Mouse (Mus musculus) c-Kit-negative CD71-positive TER-119-positive erythroid progenitor cells, embryonic 14.5 days (primary cell): ENCODE measurements around the gene Pmp22.
A peak's percentile ranks its signal among the peaks of the same experiment; 100 is the strongest.

Source experiments
- DNase-seq: peaks from one replicate; pipeline ENCODE4 v3.0.0-alpha.2; 2013; ENCODE audit warnings: low read depth, low spot score

Gene Pmp22

DNA sequence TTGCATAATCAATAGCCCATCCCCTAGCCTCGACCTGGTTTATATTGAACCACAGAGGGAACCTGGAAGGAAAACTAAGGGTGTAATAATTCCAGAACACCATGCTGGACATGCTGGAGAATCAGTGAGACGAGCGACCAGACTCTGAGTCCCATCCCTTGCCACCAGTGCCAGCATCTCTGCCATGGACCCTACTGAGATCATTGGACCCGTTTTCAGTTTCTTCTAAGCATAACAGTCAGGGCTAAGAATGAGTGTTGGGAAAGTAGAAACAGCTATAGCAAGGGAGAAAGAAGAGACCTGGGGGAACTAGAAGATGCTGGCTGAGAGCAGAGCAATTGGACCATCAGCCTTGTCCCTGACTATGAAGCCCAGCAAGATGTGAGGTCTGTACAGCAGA is 1.3 kb upstream of the Pmp22 start:
- no peak for DNase-seq

GRCm38 (mm10) chr11:63129375-63129774 is 593 bp downstream of the Pmp22 start:
- DNase-seq: no peak

- DNase-seq: no peak
Measured at GRCm38 (mm10) chr11:63129840-63130239, 1.1 kb downstream of the Pmp22 start.

DNA sequence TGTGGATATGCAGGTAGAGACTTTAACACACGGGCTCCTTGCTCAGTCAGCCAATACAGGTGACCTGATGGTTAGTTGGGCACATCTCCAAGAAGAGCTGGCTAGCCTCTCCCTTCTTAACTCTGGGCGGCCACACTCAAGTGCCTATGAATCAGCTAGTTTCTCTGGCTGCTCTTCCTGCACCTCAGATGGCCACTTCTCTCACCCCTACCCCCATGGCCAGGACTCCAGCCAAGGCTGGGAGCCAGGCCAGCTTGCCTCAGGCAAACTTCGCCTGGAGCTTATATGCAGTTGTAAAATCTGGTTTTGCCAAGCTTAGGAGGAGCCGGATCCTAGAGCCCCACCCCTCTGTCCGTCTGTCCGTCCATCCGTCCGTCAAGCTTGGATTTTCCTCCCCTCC is 1.7 kb downstream of the Pmp22 start:
- no peak for DNase-seq

DNA sequence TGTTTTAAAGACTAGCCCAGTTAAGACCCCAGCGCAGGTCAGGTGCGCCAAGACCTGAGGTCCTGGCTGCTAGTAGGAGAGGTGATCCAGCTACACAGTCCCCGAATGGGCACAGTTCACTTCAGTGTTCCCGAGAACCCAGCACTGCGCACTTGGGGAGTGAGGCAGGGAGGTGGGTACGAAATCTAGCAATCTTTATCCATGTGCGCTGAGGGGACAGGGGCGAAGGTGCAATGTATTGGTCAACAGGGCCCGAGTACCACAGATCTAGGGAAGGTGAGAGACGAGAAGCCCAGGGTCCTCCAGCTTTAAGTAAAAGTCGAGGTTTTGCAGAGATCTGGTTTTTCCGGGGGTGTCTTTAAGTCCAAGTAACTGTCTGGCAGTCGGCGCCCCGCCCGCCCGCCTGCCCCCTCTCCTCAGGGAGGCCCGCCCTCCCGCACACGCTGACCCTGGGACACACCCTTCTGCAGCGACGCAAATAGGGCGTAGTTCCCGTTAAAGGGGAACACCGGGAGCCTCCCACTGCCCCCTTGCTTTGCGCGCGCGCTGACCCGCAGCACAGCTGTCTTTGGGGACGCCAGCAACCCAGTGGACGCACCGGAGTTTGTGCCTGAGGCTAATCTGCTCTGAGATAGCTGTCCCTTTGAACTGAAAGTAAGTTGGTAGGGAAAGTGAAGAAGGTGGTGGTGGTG is 2.4 kb downstream of the Pmp22 start:
- no peak for DNase-seq

- no peak for DNase-seq
Measured at GRCm38 (mm10) chr11:63131693-63132040, 2.9 kb downstream of the Pmp22 start.

- DNase-seq: no peak
Measured at GRCm38 (mm10) chr11:63132151-63132500, 3.3 kb downstream of the Pmp22 start.

GRCm38 (mm10) chr11:63132501-63133435 is 4.0 kb downstream of the Pmp22 start:
- DNase-seq: no peak

DNA sequence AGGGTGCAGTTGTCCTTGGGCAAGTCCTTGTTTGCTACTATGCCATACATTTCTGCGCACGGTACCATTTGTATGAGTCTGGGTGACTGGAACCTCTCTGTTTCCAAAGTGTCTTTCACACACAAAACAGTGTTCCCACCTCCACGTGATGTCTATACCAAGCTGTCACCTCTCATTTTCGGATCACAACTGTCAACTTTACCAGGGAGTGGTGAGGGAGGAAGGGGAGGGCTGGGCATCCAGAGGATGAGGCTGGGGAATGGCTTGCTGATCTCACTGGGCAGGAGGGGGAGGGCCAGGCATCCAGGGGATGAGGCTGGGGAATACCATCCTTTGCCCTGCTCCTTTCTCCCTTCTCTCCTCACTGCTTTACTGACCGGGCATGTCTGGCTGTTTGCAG is 5.2 kb downstream of the Pmp22 start:
- DNase-seq: no peak

GRCm38 (mm10) chr11:63134742-63135482 is 6.1 kb downstream of the Pmp22 start:
- no peak for DNase-seq

DNA sequence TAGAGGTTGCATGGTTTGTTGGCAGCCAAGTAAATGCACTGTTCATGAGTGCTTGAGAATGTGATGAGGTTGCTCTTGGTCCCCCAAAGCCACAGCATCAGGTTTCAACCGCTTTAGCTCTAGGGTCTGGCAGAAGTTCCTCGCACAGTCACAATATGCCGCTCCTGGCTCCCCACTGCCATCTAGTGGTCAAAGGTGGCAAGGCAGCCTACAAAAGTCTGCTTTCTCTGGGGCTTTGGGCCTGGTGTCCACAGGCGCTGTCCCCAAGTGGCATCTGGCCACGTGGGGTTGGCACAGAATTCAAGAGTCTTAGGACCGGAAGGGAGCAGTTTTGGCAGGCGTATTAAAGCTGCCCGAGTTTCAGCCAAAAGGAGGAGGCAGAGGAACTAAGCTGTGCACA is 6.8 kb downstream of the Pmp22 start:
- peak; percentile 19 for DNase-seq

DNA sequence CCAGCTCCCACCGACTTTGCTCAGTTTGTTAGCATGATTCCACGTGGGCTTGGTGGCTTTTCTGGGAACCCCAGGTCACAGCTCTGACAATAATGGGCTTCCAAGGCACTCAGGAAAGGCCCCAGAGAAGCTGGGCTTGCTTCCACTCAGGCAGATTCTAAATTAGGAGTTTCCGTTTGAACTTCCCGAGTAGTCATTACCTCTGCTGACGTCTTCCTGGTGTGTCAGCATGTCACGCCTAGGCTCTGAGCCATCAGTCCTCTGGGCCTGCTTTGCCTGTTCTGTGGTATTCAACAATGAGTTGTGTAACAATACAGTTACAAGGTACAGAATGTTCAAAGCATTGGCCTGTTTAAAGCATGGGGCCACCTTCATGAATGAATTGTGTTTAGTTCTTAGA is 7.4 kb downstream of the Pmp22 start:
- no peak for DNase-seq

DNA sequence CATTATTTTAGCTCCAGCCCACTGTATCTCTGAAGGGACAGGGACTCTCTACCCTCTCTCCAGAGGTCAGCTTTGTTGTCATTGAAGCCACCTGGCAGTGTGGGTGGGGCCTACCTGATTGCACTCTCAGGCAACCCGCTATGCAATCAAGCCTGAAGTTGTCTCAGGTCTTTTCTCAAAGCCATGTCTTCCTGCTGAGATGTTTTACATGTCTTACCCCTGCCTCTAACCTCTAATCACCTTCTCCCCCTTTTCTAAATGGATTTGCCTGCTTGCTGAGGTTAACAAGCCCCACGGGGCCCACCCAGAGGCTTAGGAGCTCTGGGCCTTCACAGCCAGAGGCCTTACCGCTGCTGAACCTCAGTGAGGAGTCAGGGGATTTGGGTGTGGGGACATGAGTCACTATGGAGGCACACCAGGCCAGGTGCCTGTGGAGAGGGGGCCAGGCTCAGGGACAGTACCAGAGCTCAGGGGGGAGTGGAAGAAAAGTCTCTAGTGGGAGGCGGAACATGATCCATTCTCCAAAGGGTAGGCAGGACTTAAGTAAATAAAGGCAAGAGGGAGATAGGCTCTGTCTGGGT is 8.1 kb downstream of the Pmp22 start:
- DNase-seq: no peak

- DNase-seq: no peak
Measured at GRCm38 (mm10) chr11:63138739-63139138, 10.0 kb downstream of the Pmp22 start.

DNA sequence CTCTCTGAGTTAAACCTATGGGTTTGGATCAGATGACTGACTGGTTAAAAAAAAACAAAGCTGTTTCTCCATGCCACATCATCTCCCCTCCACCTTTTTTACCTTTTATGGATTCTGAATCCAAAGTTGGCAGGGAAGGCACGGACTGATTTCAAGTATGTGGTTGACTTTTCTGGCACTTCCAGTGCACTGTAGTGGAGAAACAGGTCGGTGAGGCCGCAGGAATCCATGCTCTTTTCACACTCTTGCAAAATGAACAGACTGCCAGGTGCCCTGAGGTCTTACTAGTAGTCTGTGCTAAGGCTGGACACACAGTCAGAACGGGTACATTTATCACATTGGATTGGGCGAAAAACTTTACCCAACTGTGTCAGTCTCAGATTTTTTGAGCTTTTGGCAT is 13.5 kb downstream of the Pmp22 start:
- no peak for DNase-seq

GRCm38 (mm10) chr11:63142816-63143215 is 14.0 kb downstream of the Pmp22 start:
- no peak for DNase-seq

- no peak for DNase-seq
Measured at GRCm38 (mm10) chr11:63143486-63143885, 14.7 kb downstream of the Pmp22 start.

DNA sequence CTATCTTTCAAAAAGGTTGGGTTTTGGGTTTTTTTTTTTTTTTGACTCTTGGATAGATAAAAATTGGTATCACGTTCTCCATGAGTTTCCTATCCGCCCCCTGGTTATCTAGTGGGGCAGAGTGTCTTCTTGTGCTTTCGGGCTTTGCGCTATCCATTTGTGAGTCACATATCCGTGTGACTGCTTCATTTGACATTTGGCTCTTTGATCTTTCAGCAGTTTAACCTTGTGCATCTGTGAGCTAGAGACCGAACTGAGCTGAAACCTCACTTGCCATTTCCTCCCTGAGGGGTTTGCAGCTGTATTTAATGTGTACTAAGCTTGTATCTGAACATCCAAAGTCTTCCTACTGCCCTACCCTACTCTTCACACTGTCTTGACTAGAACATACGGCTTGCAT is 17.8 kb downstream of the Pmp22 start:
- DNase-seq: no peak

DNA sequence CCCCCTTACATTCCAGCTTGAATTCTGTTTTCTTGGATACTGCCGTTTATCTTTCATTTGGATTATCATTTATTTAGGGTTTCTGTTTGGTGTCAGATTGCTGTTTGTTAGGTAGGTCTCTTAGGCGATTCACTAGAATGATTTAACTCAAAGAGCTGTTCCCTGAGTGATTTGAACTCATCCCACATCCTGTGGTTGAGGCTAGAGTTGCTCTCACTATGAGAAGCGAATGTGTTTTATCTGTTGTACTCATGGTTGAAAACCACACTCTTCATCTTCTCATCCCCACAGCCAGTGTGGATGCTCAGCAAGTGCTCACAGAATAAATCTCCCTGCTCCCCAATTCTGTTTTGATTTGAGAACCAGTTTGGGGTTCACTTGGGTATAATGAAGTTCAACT is 19.5 kb downstream of the Pmp22 start:
- no peak for DNase-seq

DNA sequence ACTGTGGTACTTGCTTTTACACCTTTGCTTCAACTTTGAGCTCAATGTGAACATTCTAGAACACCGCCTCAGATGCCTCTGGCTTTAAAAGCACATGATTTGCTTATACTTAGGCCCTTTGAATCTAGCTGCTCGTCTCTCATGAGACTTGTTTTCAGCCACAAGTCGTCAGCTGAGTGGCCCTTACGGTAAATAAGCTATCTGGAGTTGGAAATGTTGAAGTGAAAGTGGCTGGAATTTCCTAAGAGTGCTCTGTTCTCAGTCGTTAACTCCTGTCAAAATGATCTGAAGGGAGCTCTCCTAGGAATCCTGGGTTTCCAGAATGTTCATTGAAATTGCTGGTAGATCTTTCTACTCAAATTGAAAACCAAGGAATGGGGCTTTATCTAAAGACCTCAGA is 23.1 kb downstream of the Pmp22 start:
- DNase-seq: no peak

DNA sequence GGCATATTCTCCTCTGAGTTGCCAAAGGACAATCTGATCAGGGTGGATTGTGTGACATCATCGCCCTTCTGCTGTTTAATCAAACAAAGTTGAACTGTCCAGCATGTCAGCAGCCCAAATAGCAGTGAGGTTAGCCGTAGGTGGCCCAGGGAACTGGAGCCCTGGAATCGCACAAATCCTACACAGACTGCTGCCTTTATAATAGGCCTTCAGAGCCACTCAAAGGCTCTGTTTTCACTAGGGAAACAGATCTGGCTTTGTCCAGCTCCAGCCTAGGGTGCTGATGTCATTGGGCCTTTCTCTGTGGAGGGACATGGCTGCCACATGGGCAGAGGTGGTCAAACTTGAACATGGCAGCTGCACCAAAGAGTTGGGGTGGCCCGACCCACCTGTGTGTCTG is 28.3 kb downstream of the Pmp22 start:
- DNase-seq: no peak

GRCm38 (mm10) chr11:63160926-63161325 is 32.1 kb downstream of the Pmp22 start:
- DNase-seq: no peak
